9 mouse cellular contexts compared by ENCODE assay signal in the genomic region with DNA sequence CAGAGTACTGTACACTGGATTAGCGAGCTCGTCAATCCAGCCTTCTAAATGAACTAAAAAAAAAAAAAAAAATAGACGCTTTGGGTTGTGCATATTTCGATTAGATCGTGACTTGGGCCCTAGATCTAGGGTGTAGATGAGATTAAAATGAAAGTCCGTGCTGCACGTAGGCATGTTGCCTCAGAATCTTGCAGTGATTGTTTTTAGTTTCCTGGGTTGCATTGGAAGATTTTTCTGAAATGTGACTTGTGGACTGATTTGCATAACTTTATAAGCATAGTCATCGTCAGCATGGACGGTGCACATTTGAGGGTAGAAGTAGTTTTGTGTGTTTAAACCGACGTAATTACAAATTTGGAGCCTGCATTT. TPM values are rescaled to one million over a fixed set of nuclear protein-coding genes. Genes with fewer than 3 reads are reported as not detected.
DNase-seq lines count a peak whose midpoint lies in the region; ATAC-seq and TF ChIP-seq lines count a peak whose summit lies in the region.
"Had no signal": no experiment of that assay in that cellular context is flagged by ENCODE, and none has a peak within 500 bp of the region (broad histone marks: within the 10 kb centered on the region; RNA-seq: fewer than 3 reads in every experiment).

No protein-coding gene starts in this region.

- TF ChIP-seq CTCF in E14TG2a.4 (conservative IDR thresholded peaks at IDR 0.05; ENCODE audit: low read length): no peak
- TF ChIP-seq CTCF in liver, postnatal 0 days (IDR thresholded peaks at IDR 0.05; ENCODE audit: low read depth): no peak

- no peak for DNase-seq in heart, postnatal 10 days
- peak; percentile 10 for DNase-seq in forebrain, embryonic 14.5 days (ENCODE audit: low spot score)
- no peak for DNase-seq in liver, postnatal 0 days
- no peak for DNase-seq in right cerebral cortex, adult 18-20 months
- DNase-seq in urinary bladder, postnatal 4 days (ENCODE audit: low spot score in 2 of 2): no peak
- DNase-seq in urinary bladder, adult 18-20 months (ENCODE audit: low spot score in 2 of 2): no peak
- DNase-seq: layer of hippocampus, postnatal 36 days had no signal

- peak overlapping the region; percentile 100 for H3K27ac ChIP-seq in heart, embryonic 13.5 days (replicated peaks)
- peak overlapping the region; percentile 99; the same call in 1 of the 2 replicates for H3K27ac ChIP-seq in forebrain, embryonic 14.5 days (ENCODE audit: low read depth, low read length)
- no peak overlapping the region; the same call in 1 of the 2 replicates for H3K27ac ChIP-seq in liver, postnatal 0 days (ENCODE audit: low read depth)

- WGBS in heart, embryonic 13.5 days: under 1% methylated on average over 11 of the region's 11 CpGs
- under 1% methylated on average over 11 of the region's 11 CpGs for WGBS in forebrain, embryonic 14.5 days
- WGBS in liver, postnatal 0 days (ENCODE audit: insufficient replicate concordance): under 1% methylated on average over 11 of the region's 11 CpGs

- H3K9ac ChIP-seq in heart, embryonic 13.5 days: peak overlapping the region; percentile 99
- H3K9ac ChIP-seq in forebrain, embryonic 14.5 days (ENCODE audit: low read length): peak overlapping the region; percentile 99
- H3K9ac ChIP-seq in liver, postnatal 0 days (replicated peaks): peak overlapping the region; percentile 95

- peak overlapping the region; percentile 99 for H3K4me3 ChIP-seq in heart, embryonic 13.5 days
- peak overlapping the region; percentile 93 for H3K4me3 ChIP-seq in E14TG2a.4 (replicated peaks; ENCODE audit: low read length)
- H3K4me3 ChIP-seq in forebrain, embryonic 14.5 days (ENCODE audit: low read depth, low read length): peak overlapping the region; percentile 98
- peak overlapping the region; percentile 93 for H3K4me3 ChIP-seq in liver, postnatal 0 days (ENCODE audit: low read depth, low read length)

- H3K36me3 ChIP-seq in heart, embryonic 13.5 days: no peaks in the 10 kb centered on the region; the same call in 1 of the 2 replicates
- peaks cover 32% of the 10 kb centered on the region for H3K36me3 ChIP-seq in E14TG2a.4 (ENCODE audit: insufficient read depth, low read length)
- no peaks in the 10 kb centered on the region for H3K36me3 ChIP-seq in forebrain, embryonic 14.5 days (ENCODE audit: control insufficient read depth, insufficient read depth, low read length)
- no peaks in the 10 kb centered on the region for H3K36me3 ChIP-seq in liver, postnatal 0 days (replicated peaks; ENCODE audit: insufficient read depth, low read length)

- ATAC-seq in heart, embryonic 13.5 days (ENCODE audit: extremely low read depth, insufficient number of reproducible peaks, low FRiP score, low TSS enrichment): no peak
- ATAC-seq in forebrain, embryonic 14.5 days: no peak
- ATAC-seq in liver, postnatal 0 days: no peak

- H3K4me1 ChIP-seq in heart, embryonic 13.5 days: peaks cover 39% of the 10 kb centered on the region
- H3K4me1 ChIP-seq in E14TG2a.4 (replicated peaks; ENCODE audit: low read depth, low read length): peaks cover 53% of the 10 kb centered on the region
- peaks cover 22% of the 10 kb centered on the region for H3K4me1 ChIP-seq in forebrain, embryonic 14.5 days (ENCODE audit: control insufficient read depth, insufficient read depth, low read length)
- H3K4me1 ChIP-seq in liver, postnatal 0 days (ENCODE audit: insufficient read depth): peaks cover 17% of the 10 kb centered on the region

- H3K9me3 ChIP-seq in heart, embryonic 13.5 days: no peaks in the 10 kb centered on the region
- no peaks in the 10 kb centered on the region for H3K9me3 ChIP-seq in E14TG2a.4 (ENCODE audit: low read length)
- no peaks in the 10 kb centered on the region for H3K9me3 ChIP-seq in forebrain, embryonic 14.5 days (replicated peaks; ENCODE audit: control insufficient read depth, low read length)
- no peaks in the 10 kb centered on the region for H3K9me3 ChIP-seq in liver, postnatal 0 days (ENCODE audit: low read length)

- H3K4me2 ChIP-seq in heart, embryonic 13.5 days: peak overlapping the region; percentile 96
- peak overlapping the region; percentile 89 for H3K4me2 ChIP-seq in forebrain, embryonic 14.5 days (ENCODE audit: low read length)
- H3K4me2 ChIP-seq in liver, postnatal 0 days (ENCODE audit: low read depth, low read length): peak overlapping the region; percentile 100

- intact Hi-C loops in heart, postnatal 10 days (cut with DNase I): loop anchor here (5.0 kb wide), 2 partner anchors 129 to 354 kb away; no protein-coding TSS in a partner anchor

- TF ChIP-seq EP300 in liver, postnatal 0 days (IDR thresholded peaks at IDR 0.05; ENCODE audit: low read depth): no peak

- H3K27me3 ChIP-seq in heart, embryonic 13.5 days (replicated peaks): peaks cover 9% of the 10 kb centered on the region
- no peaks in the 10 kb centered on the region for H3K27me3 ChIP-seq in E14TG2a.4 (ENCODE audit: insufficient read depth, low read length)
- H3K27me3 ChIP-seq in forebrain, embryonic 14.5 days (replicated peaks; ENCODE audit: control insufficient read depth, insufficient read depth, low read length): no peaks in the 10 kb centered on the region
- no peaks in the 10 kb centered on the region for H3K27me3 ChIP-seq in liver, postnatal 0 days (ENCODE audit: insufficient read depth, low read length)

RNA-seq across cellular contexts. Expression of a gene that starts 1.5 kb away (rescaled TPM):
- polyA plus RNA-seq in heart, embryonic 13.5 days (2015; fragmentation: Nextera tagmentation; extraction: Ambion mirVana): 3.9 and 4.3 TPM in 2 replicates
- total RNA-seq in heart, postnatal 10 days (2021): 10 to 100 TPM; 52.7 to 60.3 TPM
- 15.6 and 18.3 TPM in 2 replicates for polyA plus RNA-seq in forebrain, embryonic 14.5 days (2014; fragmentation: Nextera tagmentation; extraction: Ambion mirVana)
- polyA plus RNA-seq in liver, postnatal 0 days (2015; fragmentation: Nextera tagmentation; extraction: Ambion mirVana): 5.1 and 5.9 TPM in 2 replicates

RNA-seq across cellular contexts. Expression of a gene that starts 19.2 kb away (rescaled TPM):
- polyA plus RNA-seq in heart, embryonic 13.5 days (2015; fragmentation: Nextera tagmentation; extraction: Ambion mirVana): 52.2 and 59.8 TPM in 2 replicates
- 10 to 100 TPM; 81.6 to 82.3 TPM for total RNA-seq in heart, postnatal 10 days (2021)
- 139 and 143 TPM in 2 replicates for polyA plus RNA-seq in forebrain, embryonic 14.5 days (2014; fragmentation: Nextera tagmentation; extraction: Ambion mirVana)
- 25.9 and 26.0 TPM in 2 replicates for polyA plus RNA-seq in liver, postnatal 0 days (2015; fragmentation: Nextera tagmentation; extraction: Ambion mirVana)
